Mouse (Mus musculus): ENCODE results near the gene Elavl3. TPM values are rescaled to one million over a fixed set of nuclear protein-coding genes. Genes with fewer than 3 reads are reported as not detected.

Gene Elavl3
- polyA plus RNA-seq, 1 experiment from 2014 or later = 1.9 TPM

DNA sequence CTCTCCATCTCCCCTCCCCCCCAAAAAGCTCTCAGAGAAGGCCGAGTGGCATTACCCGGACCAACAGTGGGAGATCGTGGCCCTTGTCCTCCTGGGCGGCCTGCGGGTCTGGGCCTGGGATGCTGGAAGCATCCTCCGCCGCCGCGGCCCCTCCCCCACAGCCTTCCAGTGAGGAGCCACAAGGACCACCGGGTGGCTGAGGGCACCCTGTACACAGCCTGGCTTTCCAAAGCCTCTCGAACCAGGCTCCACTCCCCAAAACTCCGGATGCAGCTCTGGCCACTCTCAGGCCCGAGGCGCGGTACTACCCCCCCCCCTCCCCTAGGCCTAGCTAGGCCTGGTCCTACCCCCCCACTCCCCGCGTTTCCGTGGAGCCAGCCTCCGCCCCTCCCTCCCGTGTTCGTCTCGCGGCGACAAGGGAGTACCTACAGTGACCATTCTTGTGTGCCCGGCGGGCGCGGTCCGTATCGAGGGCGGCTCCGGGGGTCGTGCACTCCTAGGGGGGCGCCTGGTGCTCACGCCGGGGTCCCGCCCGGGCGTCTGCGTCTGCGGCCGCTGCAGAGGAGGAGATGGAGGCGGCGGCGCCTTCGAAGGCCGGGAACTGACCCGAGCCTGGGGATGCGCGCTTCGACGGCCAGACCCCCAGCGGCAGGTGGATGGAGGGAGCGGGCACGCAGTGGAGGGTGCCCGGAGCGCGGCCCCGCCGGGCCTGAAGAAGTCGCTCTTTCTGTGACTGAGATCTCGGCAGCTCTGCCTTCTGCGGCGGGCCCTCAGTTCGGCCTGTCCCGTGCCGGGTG is 464 bp downstream of the Elavl3 start:
- H3K4me1 ChIP-seq (ENCODE audit: control insufficient read depth, insufficient read depth, low read length) = peaks cover 23% of the 10 kb centered on the region
- peak overlapping the region; percentile 57 for H3K9ac ChIP-seq (ENCODE audit: low read depth, low read length)
- 0 out of 2 replicates have a peak, but pooled peaks have one; percentile 2 for ATAC-seq
- H3K4me2 ChIP-seq (ENCODE audit: low read depth, low read length) = peak overlapping the region; percentile 77
- no peaks in the 10 kb centered on the region for H3K9me3 ChIP-seq (ENCODE audit: control insufficient read depth, low read length)
- peak overlapping the region; percentile 45 for H3K4me3 ChIP-seq (ENCODE audit: low read length)
- WGBS = 2% methylated on average over 66 of the region's 67 CpGs
- H3K27me3 ChIP-seq (replicated peaks; ENCODE audit: control insufficient read depth, insufficient read depth, low read length) = peaks cover 42% of the 10 kb centered on the region
- H3K36me3 ChIP-seq (ENCODE audit: control insufficient read depth, insufficient read depth, low read length) = no peaks in the 10 kb centered on the region
- H3K27ac ChIP-seq (ENCODE audit: low read length) = no peak overlapping the region

GRCm38 (mm10) chr9:22050351-22050889 is 1.4 kb downstream of the Elavl3 start:
- no peaks in the 10 kb centered on the region for H3K9me3 ChIP-seq (ENCODE audit: control insufficient read depth, low read length)
- H3K4me2 ChIP-seq (ENCODE audit: low read depth, low read length) = peak overlapping the region; percentile 77
- peak overlapping the region; percentile 57; the same call in 1 of the 2 replicates for H3K9ac ChIP-seq (ENCODE audit: low read depth, low read length)
- no peaks in the 10 kb centered on the region for H3K36me3 ChIP-seq (ENCODE audit: control insufficient read depth, insufficient read depth, low read length)
- peak; percentile 73 for ATAC-seq
- no peak overlapping the region for H3K27ac ChIP-seq (ENCODE audit: low read length)
- peaks cover 23% of the 10 kb centered on the region for H3K4me1 ChIP-seq (ENCODE audit: control insufficient read depth, insufficient read depth, low read length)
- peak overlapping the region; percentile 45 for H3K4me3 ChIP-seq (ENCODE audit: low read length)
- H3K27me3 ChIP-seq (replicated peaks; ENCODE audit: control insufficient read depth, insufficient read depth, low read length) = peaks cover 42% of the 10 kb centered on the region
- WGBS = 1% methylated on average over 43 of the region's 43 CpGs

- Histone ChIP-seq H3K36me3 (ENCODE audit: control insufficient read depth, insufficient read depth, low read length) (no peaks in the 10 kb centered on the region), H3K4me2 (ENCODE audit: low read depth, low read length) (no peak overlapping the region), H3K9me3 (ENCODE audit: control insufficient read depth, low read length) (no peaks in the 10 kb centered on the region), H3K4me1 (ENCODE audit: control insufficient read depth, insufficient read depth, low read length) (peaks cover 21% of the 10 kb centered on the region), H3K9ac (ENCODE audit: low read depth, low read length) (no peak overlapping the region), H3K4me3 (ENCODE audit: low read length) (no peak overlapping the region), H3K27me3 (replicated peaks; ENCODE audit: control insufficient read depth, insufficient read depth, low read length) (peaks cover 36% of the 10 kb centered on the region), H3K27ac (ENCODE audit: low read length) (0 out of 2 replicates have a peak overlapping the region, but pooled peaks have one; percentile 16)
- ATAC-seq = peak; percentile 29
- WGBS = 49% methylated on average over 4 of the region's 4 CpGs
Observed at GRCm38 (mm10) chr9:22049721-22050270, 2.0 kb downstream of the Elavl3 start.

DNA sequence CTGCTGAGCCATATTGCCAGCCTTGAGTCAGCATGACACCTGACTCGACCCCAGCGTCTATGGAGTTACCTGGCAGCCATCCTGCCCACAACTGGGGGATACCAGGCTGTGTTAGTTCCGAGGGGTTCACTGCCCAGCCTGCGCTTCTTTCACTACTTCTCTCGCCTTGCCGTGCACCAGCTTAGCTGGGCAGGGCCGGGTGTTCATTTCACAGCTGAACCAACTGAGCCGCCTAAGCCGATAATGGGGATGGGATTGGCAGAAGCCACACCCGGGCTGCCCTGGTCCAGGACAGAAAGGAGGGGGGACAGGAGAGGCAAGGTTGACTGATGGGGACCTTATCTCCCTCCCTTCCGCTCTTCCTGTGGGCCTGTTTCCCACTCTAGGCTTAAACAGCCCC is 2.5 kb downstream of the Elavl3 start:
- no peaks in the 10 kb centered on the region for H3K9me3 ChIP-seq (ENCODE audit: control insufficient read depth, low read length)
- H3K27me3 ChIP-seq (replicated peaks; ENCODE audit: control insufficient read depth, insufficient read depth, low read length) = peaks cover 32% of the 10 kb centered on the region
- H3K4me3 ChIP-seq (ENCODE audit: low read length) = no peak overlapping the region
- no peak overlapping the region for H3K9ac ChIP-seq (ENCODE audit: low read depth, low read length)
- H3K4me1 ChIP-seq (ENCODE audit: control insufficient read depth, insufficient read depth, low read length) = peaks cover 16% of the 10 kb centered on the region
- ATAC-seq = peak; percentile 3; the same call in 1 of the 2 replicates
- H3K27ac ChIP-seq (ENCODE audit: low read length) = no peak overlapping the region
- H3K36me3 ChIP-seq (ENCODE audit: control insufficient read depth, insufficient read depth, low read length) = no peaks in the 10 kb centered on the region
- 57% methylated on average over 11 of the region's 11 CpGs for WGBS
- no peak overlapping the region for H3K4me2 ChIP-seq (ENCODE audit: low read depth, low read length)

GRCm38 (mm10) chr9:22047329-22047728 is 4.5 kb downstream of the Elavl3 start:
- Histone ChIP-seq H3K4me3 (ENCODE audit: low read length) (no peak overlapping the region), H3K9ac (ENCODE audit: low read depth, low read length) (no peak overlapping the region), H3K4me1 (ENCODE audit: control insufficient read depth, insufficient read depth, low read length) (peaks cover 15% of the 10 kb centered on the region), H3K4me2 (ENCODE audit: low read depth, low read length) (no peak overlapping the region), H3K27me3 (replicated peaks; ENCODE audit: control insufficient read depth, insufficient read depth, low read length) (peaks cover 22% of the 10 kb centered on the region), H3K36me3 (ENCODE audit: control insufficient read depth, insufficient read depth, low read length) (no peaks in the 10 kb centered on the region), H3K27ac (ENCODE audit: low read length) (no peak overlapping the region), H3K9me3 (ENCODE audit: control insufficient read depth, low read length) (no peaks in the 10 kb centered on the region)
- WGBS = 56% methylated on average over 9 of the region's 9 CpGs
- no peak for ATAC-seq

GRCm38 (mm10) chr9:22041832-22042231 is 10.0 kb downstream of the Elavl3 start:
- no peak overlapping the region for H3K4me3 ChIP-seq (ENCODE audit: low read length)
- no peak overlapping the region for H3K4me2 ChIP-seq (ENCODE audit: low read depth, low read length)
- WGBS = 51% methylated on average over 2 of the region's 2 CpGs
- no peaks in the 10 kb centered on the region for H3K36me3 ChIP-seq (ENCODE audit: control insufficient read depth, insufficient read depth, low read length)
- ATAC-seq = no peak
- H3K9ac ChIP-seq (ENCODE audit: low read depth, low read length) = no peak overlapping the region
- H3K9me3 ChIP-seq (ENCODE audit: control insufficient read depth, low read length) = no peaks in the 10 kb centered on the region
- H3K27ac ChIP-seq (ENCODE audit: low read length) = no peak overlapping the region
- no peaks in the 10 kb centered on the region for H3K4me1 ChIP-seq (ENCODE audit: control insufficient read depth, insufficient read depth, low read length)
- no peaks in the 10 kb centered on the region for H3K27me3 ChIP-seq (replicated peaks; ENCODE audit: control insufficient read depth, insufficient read depth, low read length)

GRCm38 (mm10) chr9:22037826-22038225 is 14.0 kb downstream of the Elavl3 start:
- Histone ChIP-seq H3K27me3 (replicated peaks; ENCODE audit: control insufficient read depth, insufficient read depth, low read length) (no peaks in the 10 kb centered on the region), H3K27ac (ENCODE audit: low read length) (no peak overlapping the region), H3K9me3 (ENCODE audit: control insufficient read depth, low read length) (no peaks in the 10 kb centered on the region), H3K4me3 (ENCODE audit: low read length) (no peak overlapping the region), H3K36me3 (ENCODE audit: control insufficient read depth, insufficient read depth, low read length) (no peaks in the 10 kb centered on the region), H3K9ac (ENCODE audit: low read depth, low read length) (no peak overlapping the region), H3K4me2 (ENCODE audit: low read depth, low read length) (no peak overlapping the region), H3K4me1 (ENCODE audit: control insufficient read depth, insufficient read depth, low read length) (no peaks in the 10 kb centered on the region)
- no peak for ATAC-seq
- WGBS = 62% methylated on average over 10 of the region's 10 CpGs

DNA sequence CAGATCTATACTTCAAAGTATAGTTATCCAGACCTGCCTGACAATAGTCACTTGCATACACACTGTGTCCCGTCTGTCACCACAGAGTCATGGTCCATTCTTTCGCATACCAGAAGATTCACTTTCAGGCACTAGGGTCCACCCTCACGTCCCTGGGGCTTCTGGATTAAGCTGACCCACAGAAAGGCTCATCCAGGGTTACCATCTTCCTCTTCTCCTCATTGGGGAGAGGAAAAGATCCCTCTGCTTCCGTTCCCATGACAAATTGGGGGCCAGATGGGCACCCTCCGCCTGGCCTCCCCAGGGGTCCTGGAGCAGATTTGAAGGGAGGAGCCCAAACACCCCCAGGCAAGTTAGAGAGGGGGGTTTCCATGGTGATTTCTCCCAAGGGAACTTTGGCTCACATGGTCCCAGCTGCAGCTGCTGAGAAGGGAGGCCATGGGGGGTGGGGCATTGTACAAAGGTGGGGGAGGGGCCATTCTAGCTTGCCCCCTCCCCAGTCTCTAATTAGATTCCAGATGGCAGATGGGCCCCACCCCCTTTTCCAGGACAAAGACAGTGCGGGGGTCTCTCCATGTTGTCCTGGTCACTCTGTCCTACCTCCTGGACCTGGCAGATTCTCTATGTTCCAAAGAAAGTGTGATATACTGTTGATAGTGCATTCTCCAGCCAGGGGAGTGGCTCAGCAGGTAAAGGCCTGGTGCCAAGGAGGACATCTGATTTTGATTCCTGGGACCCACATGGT is 16.4 kb downstream of the Elavl3 start:
- no peak overlapping the region for H3K4me3 ChIP-seq (ENCODE audit: low read length)
- no peak overlapping the region for H3K9ac ChIP-seq (ENCODE audit: low read depth, low read length)
- H3K4me2 ChIP-seq (ENCODE audit: low read depth, low read length) = no peak overlapping the region
- whole genome bisulfite sequencing = 54% methylated on average over 6 of the region's 6 CpGs
- no peak for ATAC-seq
- no peak overlapping the region for H3K27ac ChIP-seq (ENCODE audit: low read length)
- H3K36me3 ChIP-seq (ENCODE audit: control insufficient read depth, insufficient read depth, low read length) = no peaks in the 10 kb centered on the region
- no peaks in the 10 kb centered on the region for H3K27me3 ChIP-seq (replicated peaks; ENCODE audit: control insufficient read depth, insufficient read depth, low read length)
- H3K4me1 ChIP-seq (ENCODE audit: control insufficient read depth, insufficient read depth, low read length) = no peaks in the 10 kb centered on the region
- no peaks in the 10 kb centered on the region for H3K9me3 ChIP-seq (ENCODE audit: control insufficient read depth, low read length)

DNA sequence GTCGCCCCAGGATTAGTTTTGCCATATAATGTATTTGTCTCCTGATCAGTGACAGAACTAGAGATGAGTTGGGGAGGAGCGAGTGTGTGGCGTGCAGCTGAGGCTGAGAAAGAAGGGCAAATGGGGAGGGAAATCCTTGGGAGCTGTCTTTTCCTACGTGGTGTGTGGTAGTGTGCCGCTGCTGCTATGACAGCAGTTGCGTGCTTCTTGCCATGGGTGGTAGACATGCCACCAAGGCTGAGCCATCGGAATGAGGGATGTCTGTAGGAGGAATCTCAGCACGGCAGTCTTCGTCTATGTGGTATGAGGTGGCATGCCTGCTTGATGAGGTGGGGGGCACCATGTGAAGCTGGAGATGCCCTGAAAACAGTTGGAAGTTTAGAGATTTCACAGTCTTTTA is 21.4 kb downstream of the Elavl3 start:
- Histone ChIP-seq H3K27ac (ENCODE audit: low read length) (no peak overlapping the region), H3K9me3 (ENCODE audit: control insufficient read depth, low read length) (no peaks in the 10 kb centered on the region), H3K4me2 (ENCODE audit: low read depth, low read length) (no peak overlapping the region), H3K9ac (ENCODE audit: low read depth, low read length) (no peak overlapping the region), H3K36me3 (ENCODE audit: control insufficient read depth, insufficient read depth, low read length) (no peaks in the 10 kb centered on the region), H3K4me3 (ENCODE audit: low read length) (no peak overlapping the region), H3K27me3 (replicated peaks; ENCODE audit: control insufficient read depth, insufficient read depth, low read length) (no peaks in the 10 kb centered on the region), H3K4me1 (ENCODE audit: control insufficient read depth, insufficient read depth, low read length) (no peaks in the 10 kb centered on the region)
- WGBS = 89% methylated on average over 9 of the region's 9 CpGs
- no peak for ATAC-seq
